Mouse (Mus musculus) cerebellum, adult 2 months (tissue): ENCODE data around the gene Chrm3.

Experiments used
- CTCF ChIP-seq: fragments of 200-500 bp; IDR thresholded peaks from 2 replicates; pipeline ENCODE4 v1.5.1; 2011; ENCODE audit warnings: low read depth, mild to moderate bottlenecking, control low read depth, low read length, moderate library complexity, borderline replicate concordance; ENCODE audit not compliant: insufficient read depth
- POLR2A ChIP-seq: fragments of 200-500 bp; IDR thresholded peaks from 2 replicates; pipeline ENCODE4 v1.6.1; 2011; ENCODE audit warnings: low read length, control low read depth, borderline replicate concordance; ENCODE audit not compliant: insufficient read depth

DNA sequence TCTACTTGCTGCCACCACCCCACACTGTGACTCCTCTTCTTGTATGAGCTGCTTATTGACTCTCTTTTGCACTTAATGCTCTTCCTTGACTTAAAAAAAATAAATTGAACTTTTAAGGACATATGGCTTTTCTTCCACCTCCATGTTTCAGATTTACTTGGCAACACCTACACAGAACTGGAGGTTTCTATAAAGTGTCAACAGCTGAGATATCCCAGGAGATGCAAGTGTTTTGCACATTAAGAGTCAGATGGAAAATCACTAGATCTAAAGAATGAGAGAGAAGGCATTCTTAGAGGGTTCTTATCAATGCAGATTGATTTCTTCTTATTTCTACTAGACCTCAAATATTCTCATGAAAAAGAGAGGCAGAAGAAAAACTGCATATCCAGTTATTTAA lies 197.3 kb downstream of the Chrm3 start:
- TF ChIP-seq CTCF (no peak), POLR2A (no peak)
